Mouse (Mus musculus): ENCODE measurements at regions not wholly inside any gene's neighbourhood (a gene's known extent, or its start where the extent isn't known, plus 50 kb on each side); places are given as distances from the start of the nearest gene placed in this dataset.

- no peak for TF ChIP-seq CTCF (IDR thresholded peaks at IDR 0.05)
- TF ChIP-seq EP300 (IDR thresholded peaks at IDR 0.05), result no peak
These were observed 93.7 kb downstream of the Srek1 start for GRCm38 (mm10) chr13:103680740-103681139.

Measured in lung, postnatal 0 days (tissue).